Comparison of ENCODE assay signal across 19 mouse cellular contexts in genomic region chr3:125935796-125936195, GRCm38 (mm10). TPM values are rescaled to one million over a fixed set of nuclear protein-coding genes. Genes with fewer than 3 reads are reported as not detected.
"Had no signal": no experiment of that assay in that cellular context is flagged by ENCODE, and none has a peak within 500 bp of the region (broad histone marks: within the 10 kb centered on the region; RNA-seq: fewer than 3 reads in every experiment).

No protein-coding gene starts in this region.

- H3K27ac ChIP-seq: neural tube, embryonic 13.5 days; neural tube, embryonic 15.5 days; stomach, embryonic 15.5 days; stomach, postnatal 0 days had no signal

- H3K27me3 ChIP-seq: neural tube, embryonic 15.5 days had no signal

- DNase-seq: retina, postnatal 1 day; right cerebral cortex, adult 18-20 months; right cerebral cortex, postnatal 14 days; right cerebral cortex, postnatal 25 days; right cerebral cortex, postnatal 4 days; spleen, adult 18-20 months; thymus, adult 18-20 months; thymus, adult 2 months; thymus, postnatal 14 days; thymus, postnatal 25 days; thymus, postnatal 36 days; thymus, postnatal 4 days had no signal

- H3K9me3 ChIP-seq: neural tube, embryonic 13.5 days; neural tube, embryonic 15.5 days; stomach, embryonic 15.5 days had no signal

- H3K9ac ChIP-seq: neural tube, embryonic 13.5 days; neural tube, embryonic 15.5 days; stomach, embryonic 15.5 days had no signal

- H3K4me3 ChIP-seq: neural tube, embryonic 13.5 days; neural tube, embryonic 15.5 days; stomach, embryonic 15.5 days had no signal

- H3K36me3 ChIP-seq: neural tube, embryonic 13.5 days; neural tube, embryonic 15.5 days; stomach, embryonic 15.5 days had no signal

RNA-seq across cellular contexts. Expression of gene Ugt8a, which starts 2.6 kb away (rescaled TPM):
- total RNA-seq: neutrophil, adult 5-6 weeks had no signal
- polyA plus RNA-seq: small intestine, adult 2 months; spleen, adult 2 months had no signal
